Mouse (Mus musculus) erythroblast, embryonic 14.5 days (primary cell): ENCODE data around the gene Snn. TPM values are rescaled to one million over a fixed set of nuclear protein-coding genes. Genes with fewer than 3 reads are reported as not detected.

ENCODE experiments used
- H3K27me3 ChIP-seq: 2 replicates; pipeline ENCODE4 v1.6.1; 2012; ENCODE audit warnings: inconsistent platforms; ENCODE audit not compliant: control insufficient read depth
- H3K36me3 ChIP-seq: 2 replicates; pipeline ENCODE4 v1.6.1; 2012; ENCODE audit warnings: mild to moderate bottlenecking, inconsistent platforms; ENCODE audit not compliant: control insufficient read depth
- H3K4me1 ChIP-seq: 2 replicates; pipeline ENCODE4 v1.6.1; 2012; ENCODE audit warnings: inconsistent platforms; ENCODE audit not compliant: control insufficient read depth
- H3K4me3 ChIP-seq: replicated peaks from 2 replicates; pipeline ENCODE3; 2012; ENCODE audit warnings: moderate library complexity, mild to moderate bottlenecking, inconsistent platforms
- H3K9me3 ChIP-seq: 2 replicates; pipeline ENCODE4 v1.6.1; 2012; ENCODE audit warnings: low read length, inconsistent platforms, mixed read lengths; ENCODE audit not compliant: control insufficient read depth
- GATA1 ChIP-seq: IDR thresholded peaks from 2 replicates; pipeline ENCODE4 v1.6.1; 2012; ENCODE audit warnings: low read length, inconsistent platforms, mixed read lengths
- TAL1 ChIP-seq: IDR thresholded peaks from 3 replicates; pipeline ENCODE4 v1.6.1; 2012; ENCODE audit warnings: low read length, inconsistent platforms, mixed read lengths
- polyA plus RNA-seq: library from polyadenylated mRNA; stranded (reverse); fragments of >175 nt; gene quantifications from 2 replicates; pipeline ENCODE4 v1.2.3, GENCODE M21; 2012

Gene Snn
- polyA plus RNA-seq, 1 experiment = 0.04 TPM

GRCm38 (mm10) chr16:11043239-11043638 is 17.5 kb upstream of the Snn start:
- H3K4me3 ChIP-seq = no peak overlapping the region
- H3K27me3 ChIP-seq = no peaks in the 10 kb centered on the region
- no peak for TF ChIP-seq TAL1
- no peak for TF ChIP-seq GATA1
- no peaks in the 10 kb centered on the region for H3K4me1 ChIP-seq
- H3K9me3 ChIP-seq = no peaks in the 10 kb centered on the region
- no peaks in the 10 kb centered on the region for H3K36me3 ChIP-seq

- TF ChIP-seq GATA1 (no peak), TAL1 (no peak)
- Histone ChIP-seq H3K4me3 (no peak overlapping the region), H3K9me3 (no peaks in the 10 kb centered on the region), H3K36me3 (no peaks in the 10 kb centered on the region), H3K27me3 (no peaks in the 10 kb centered on the region), H3K4me1 (no peaks in the 10 kb centered on the region)
These were observed 14.3 kb upstream of the Snn start for GRCm38 (mm10) chr16:11046437-11046836.

GRCm38 (mm10) chr16:11047130-11047529 is 13.6 kb upstream of the Snn start:
- H3K4me3 ChIP-seq = no peak overlapping the region
- TF ChIP-seq GATA1 (no peak), TAL1 (no peak)
- H3K36me3 ChIP-seq = no peaks in the 10 kb centered on the region
- H3K9me3 ChIP-seq = no peaks in the 10 kb centered on the region
- H3K4me1 ChIP-seq = no peaks in the 10 kb centered on the region
- H3K27me3 ChIP-seq = no peaks in the 10 kb centered on the region

GRCm38 (mm10) chr16:11050226-11050625 is 10.5 kb upstream of the Snn start:
- Histone ChIP-seq H3K9me3 (no peaks in the 10 kb centered on the region), H3K4me1 (no peaks in the 10 kb centered on the region), H3K36me3 (no peaks in the 10 kb centered on the region), H3K27me3 (no peaks in the 10 kb centered on the region), H3K4me3 (no peak overlapping the region)
- TF ChIP-seq GATA1 (no peak), TAL1 (no peak)

GRCm38 (mm10) chr16:11051134-11051533 is 9.6 kb upstream of the Snn start:
- Histone ChIP-seq H3K36me3 (no peaks in the 10 kb centered on the region), H3K27me3 (no peaks in the 10 kb centered on the region), H3K4me3 (no peak overlapping the region), H3K4me1 (no peaks in the 10 kb centered on the region), H3K9me3 (no peaks in the 10 kb centered on the region)
- no peak for TF ChIP-seq TAL1
- TF ChIP-seq GATA1 = no peak

GRCm38 (mm10) chr16:11054409-11054808 is 6.3 kb upstream of the Snn start:
- H3K27me3 ChIP-seq = no peaks in the 10 kb centered on the region
- H3K9me3 ChIP-seq = no peaks in the 10 kb centered on the region
- no peaks in the 10 kb centered on the region for H3K36me3 ChIP-seq
- TF ChIP-seq TAL1 (no peak), GATA1 (no peak)
- H3K4me1 ChIP-seq = no peaks in the 10 kb centered on the region
- no peak overlapping the region for H3K4me3 ChIP-seq

- no peaks in the 10 kb centered on the region for H3K4me1 ChIP-seq
- no peak for TF ChIP-seq GATA1
- no peak for TF ChIP-seq TAL1
- H3K36me3 ChIP-seq = no peaks in the 10 kb centered on the region
- H3K4me3 ChIP-seq = no peak overlapping the region
- no peaks in the 10 kb centered on the region for H3K27me3 ChIP-seq
- H3K9me3 ChIP-seq = no peaks in the 10 kb centered on the region
These were observed 5.9 kb upstream of the Snn start for GRCm38 (mm10) chr16:11054871-11055270.

- H3K9me3 ChIP-seq = no peaks in the 10 kb centered on the region
- no peaks in the 10 kb centered on the region for H3K36me3 ChIP-seq
- H3K27me3 ChIP-seq = no peaks in the 10 kb centered on the region
- H3K4me1 ChIP-seq = no peaks in the 10 kb centered on the region
- no peak for TF ChIP-seq TAL1
- no peak for TF ChIP-seq GATA1
- no peak overlapping the region for H3K4me3 ChIP-seq
These were observed 4.8 kb upstream of the Snn start for GRCm38 (mm10) chr16:11055916-11056315.

GRCm38 (mm10) chr16:11062794-11063721 is 2.3 kb downstream of the Snn start:
- H3K4me1 ChIP-seq = peaks cover 14% of the 10 kb centered on the region
- H3K4me3 ChIP-seq = no peak overlapping the region
- H3K9me3 ChIP-seq = no peaks in the 10 kb centered on the region; the same call in 1 of the 2 replicates
- peaks cover 39% of the 10 kb centered on the region for H3K27me3 ChIP-seq
- TF ChIP-seq GATA1 (no peak), TAL1 (no peak)
- H3K36me3 ChIP-seq = no peaks in the 10 kb centered on the region
